In the genomic region with DNA sequence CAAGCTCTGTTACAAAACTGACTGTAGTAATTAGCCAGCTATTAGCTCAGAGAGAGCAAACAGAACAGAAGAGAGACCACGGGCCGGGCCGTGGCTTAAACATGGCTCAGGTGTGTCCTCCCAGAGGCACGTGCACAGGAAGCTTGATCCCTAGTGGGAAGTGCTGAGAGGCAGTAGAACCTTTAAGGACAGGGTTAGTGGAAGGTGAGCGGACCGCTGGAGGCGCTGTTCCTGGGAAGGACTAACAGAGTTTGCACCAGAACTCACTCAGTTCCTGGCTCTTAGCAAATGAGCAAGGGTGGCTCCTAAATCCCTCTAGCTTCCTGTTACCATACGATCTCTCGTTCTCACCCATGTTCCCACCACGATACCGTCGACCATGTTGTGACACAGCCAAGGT, we compare ENCODE assay signal across 24 mouse cellular contexts. TPM values are rescaled to one million over a fixed set of nuclear protein-coding genes. Genes with fewer than 3 reads are reported as not detected.
DNase-seq lines count a peak whose midpoint lies in the region; ATAC-seq and TF ChIP-seq lines count a peak whose summit lies in the region.
"Had no signal": no experiment of that assay in that cellular context is flagged by ENCODE, and none has a peak within 500 bp of the region (broad histone marks: within the 10 kb centered on the region; RNA-seq: fewer than 3 reads in every experiment).

No protein-coding gene starts in this region.

- no peak overlapping the region for H3K4me2 ChIP-seq in midbrain, embryonic 16.5 days (ENCODE audit: low read length)
- H3K4me2 ChIP-seq: hindbrain, embryonic 14.5 days had no signal

- no peaks in the 10 kb centered on the region for H3K27me3 ChIP-seq in heart, embryonic 10.5 days (ENCODE audit: insufficient read depth, poor library complexity, severe bottlenecking)
- H3K27me3 ChIP-seq in thymus, adult 2 months (ENCODE audit: control insufficient read depth, insufficient read depth, low read length), result no peaks in the 10 kb centered on the region
- H3K27me3 ChIP-seq in midbrain, embryonic 16.5 days (ENCODE audit: control insufficient read depth, insufficient read depth, low read depth, low read length), result no peaks in the 10 kb centered on the region
- no peaks in the 10 kb centered on the region for H3K27me3 ChIP-seq in midbrain, embryonic 10.5 days (ENCODE audit: low read depth, poor library complexity, severe bottlenecking)
- H3K27me3 ChIP-seq: megakaryocyte, embryonic 14.5 days had no signal

- no peak overlapping the region for H3K27ac ChIP-seq in heart, embryonic 10.5 days
- peak overlapping the region; percentile 84 for H3K27ac ChIP-seq in thymus, adult 2 months (ENCODE audit: control insufficient read depth, insufficient read depth, low read length)
- no peak overlapping the region for H3K27ac ChIP-seq in midbrain, embryonic 16.5 days (ENCODE audit: low read length)
- H3K27ac ChIP-seq in midbrain, embryonic 10.5 days (replicated peaks), result no peak overlapping the region
- H3K27ac ChIP-seq: embryonic facial prominence, embryonic 10.5 days; gastrocnemius, adult 2 months; hindbrain, embryonic 14.5 days had no signal

- WGBS in heart, embryonic 10.5 days, result 64% methylated on average over 12 of the region's 12 CpGs
- 55% methylated on average over 12 of the region's 12 CpGs for WGBS in thymus, adult 2 months
- 80% methylated on average over 12 of the region's 12 CpGs for WGBS in midbrain, embryonic 16.5 days
- WGBS in midbrain, embryonic 10.5 days, result 78% methylated on average over 12 of the region's 12 CpGs

- no peak for TF ChIP-seq CTCF in thymus, adult 2 months (IDR thresholded peaks at IDR 0.05; ENCODE audit: borderline replicate concordance, control insufficient read depth, extremely low read depth, insufficient read depth, low read length, poor library complexity)

- no peaks in the 10 kb centered on the region for H3K9me3 ChIP-seq in heart, embryonic 10.5 days
- H3K9me3 ChIP-seq in midbrain, embryonic 16.5 days (replicated peaks; ENCODE audit: control insufficient read depth, low read length, poor library complexity, severe bottlenecking), result no peaks in the 10 kb centered on the region
- no peaks in the 10 kb centered on the region for H3K9me3 ChIP-seq in midbrain, embryonic 10.5 days (replicated peaks)
- H3K9me3 ChIP-seq: embryonic facial prominence, embryonic 10.5 days; megakaryocyte, embryonic 14.5 days had no signal

- peak; percentile 44 for DNase-seq in heart, adult 11 months
- no peak for DNase-seq in heart, embryonic 10.5 days (ENCODE audit: low spot score)
- no peak for DNase-seq in thymus, adult 2 months
- no peak for DNase-seq in thymus, postnatal 10 days (ENCODE audit: low spot score in 2 of 2)
- no peak for DNase-seq in cerebellum, adult 11-12 months
- no peak for DNase-seq in midbrain, embryonic 10.5 days (ENCODE audit: low spot score)
- DNase-seq: adrenal gland, postnatal 36 days; cerebellum, postnatal 14 days; gastrocnemius, adult 2 months; heart, postnatal 14 days; kidney, adult 2 months; kidney, postnatal 4 days; layer of hippocampus, postnatal 36 days; left cerebral cortex, postnatal 4 days; right cerebral cortex, adult 18-20 months; spleen, adult 18-20 months had no signal

- no peak overlapping the region for H3K4me3 ChIP-seq in heart, embryonic 10.5 days
- no peak overlapping the region for H3K4me3 ChIP-seq in thymus, adult 2 months (ENCODE audit: control insufficient read depth, insufficient read depth, low read length)
- H3K4me3 ChIP-seq in midbrain, embryonic 16.5 days (ENCODE audit: low read depth, low read length), result no peak overlapping the region
- no peak overlapping the region for H3K4me3 ChIP-seq in midbrain, embryonic 10.5 days
- H3K4me3 ChIP-seq: embryonic facial prominence, embryonic 10.5 days; erythroblast, embryonic 14.5 days; gastrocnemius, adult 2 months; megakaryocyte, embryonic 14.5 days; myocyte had no signal

- peaks cover 9% of the 10 kb centered on the region; the same call in 1 of the 2 replicates for H3K4me1 ChIP-seq in heart, embryonic 10.5 days
- H3K4me1 ChIP-seq in thymus, adult 2 months (replicated peaks; ENCODE audit: control insufficient read depth, insufficient read depth, low read length), result peaks cover 35% of the 10 kb centered on the region
- no peaks in the 10 kb centered on the region for H3K4me1 ChIP-seq in midbrain, embryonic 16.5 days (ENCODE audit: control insufficient read depth, insufficient read depth, low read length)
- H3K4me1 ChIP-seq in midbrain, embryonic 10.5 days, result peaks cover 3% of the 10 kb centered on the region

- no peak overlapping the region for H3K9ac ChIP-seq in midbrain, embryonic 16.5 days (ENCODE audit: low read depth, low read length)
- H3K9ac ChIP-seq: hindbrain, embryonic 14.5 days had no signal

- peak; percentile 43; the same call in 1 of the 2 replicates for ATAC-seq in megakaryocyte-erythroid progenitor cell, adult 5-6 weeks (replicated peaks; ENCODE audit: low FRiP score, low TSS enrichment, poor library complexity, severe bottlenecking)
- ATAC-seq in midbrain, embryonic 16.5 days, result no peak
- ATAC-seq: forebrain, embryonic 16.5 days had no signal

- no peaks in the 10 kb centered on the region for H3K36me3 ChIP-seq in heart, embryonic 10.5 days
- H3K36me3 ChIP-seq in thymus, adult 2 months (ENCODE audit: control insufficient read depth, insufficient read depth, low read length), result no peaks in the 10 kb centered on the region
- no peaks in the 10 kb centered on the region for H3K36me3 ChIP-seq in midbrain, embryonic 16.5 days (ENCODE audit: control insufficient read depth, insufficient read depth, low read length)
- no peaks in the 10 kb centered on the region for H3K36me3 ChIP-seq in midbrain, embryonic 10.5 days
- H3K36me3 ChIP-seq: embryonic facial prominence, embryonic 10.5 days had no signal

- TF ChIP-seq POLR2A in thymus, adult 2 months (IDR thresholded peaks at IDR 0.05; ENCODE audit: control insufficient read depth, extremely low read depth, insufficient read depth, low read length, poor library complexity), result no peak

RNA-seq across cellular contexts. Expression of a gene that starts 6.2 kb away (rescaled TPM):
- 24.9 and 25.8 TPM in 2 replicates for polyA plus RNA-seq in heart, embryonic 10.5 days (2016; fragmentation: Nextera tagmentation; extraction: Ambion mirVana)
- polyA plus RNA-seq in thymus, adult 2 months (2012; rRNA removed), result 10.2 and 12.0 TPM in 2 replicates
- 13.9 and 19.9 TPM in 2 replicates for total RNA-seq in megakaryocyte-erythroid progenitor cell, adult 5-6 weeks (2014; fragmentation: Nextera tagmentation)
- total RNA-seq in megakaryocyte-erythroid progenitor cell, adult 5-6 weeks (2017), result 10.8 and 14.7 TPM in 2 replicates
- polyA plus RNA-seq in midbrain, embryonic 16.5 days (2015; fragmentation: Nextera tagmentation; extraction: Ambion mirVana), result 31.2 and 33.2 TPM in 2 replicates
- polyA plus RNA-seq in midbrain, embryonic 10.5 days (2016; fragmentation: Nextera tagmentation; extraction: Ambion mirVana), result 43.3 and 46.2 TPM in 2 replicates

RNA-seq across cellular contexts. Expression of a gene that starts 6.5 kb away (rescaled TPM):
- polyA plus RNA-seq in heart, embryonic 10.5 days (2016; fragmentation: Nextera tagmentation; extraction: Ambion mirVana), result 14.6 and 15.7 TPM in 2 replicates
- 17.2 and 18.9 TPM in 2 replicates for polyA plus RNA-seq in thymus, adult 2 months (2012; rRNA removed)
- total RNA-seq in megakaryocyte-erythroid progenitor cell, adult 5-6 weeks (2014; fragmentation: Nextera tagmentation), result 74.2 and 84.3 TPM in 2 replicates
- 37.6 and 40.3 TPM in 2 replicates for total RNA-seq in megakaryocyte-erythroid progenitor cell, adult 5-6 weeks (2017)
- 11.2 and 12.6 TPM in 2 replicates for polyA plus RNA-seq in midbrain, embryonic 16.5 days (2015; fragmentation: Nextera tagmentation; extraction: Ambion mirVana)
- polyA plus RNA-seq in midbrain, embryonic 10.5 days (2016; fragmentation: Nextera tagmentation; extraction: Ambion mirVana), result 20.6 and 21.6 TPM in 2 replicates
